Mouse (Mus musculus) CD4-positive naive resting alpha-beta T cell, adult 76 days (primary cell): ENCODE results near the gene Ctsz. TPM values are rescaled to one million over a fixed set of nuclear protein-coding genes. Genes with fewer than 3 reads are reported as not detected.

Source experiments
- total RNA-seq: library from RNA; stranded (reverse); gene quantifications from one replicate; pipeline ENCODE4 v1.2.4, GENCODE M21; 2023

The Ctsz gene
- total RNA-seq: 41.2 TPM

DNA sequence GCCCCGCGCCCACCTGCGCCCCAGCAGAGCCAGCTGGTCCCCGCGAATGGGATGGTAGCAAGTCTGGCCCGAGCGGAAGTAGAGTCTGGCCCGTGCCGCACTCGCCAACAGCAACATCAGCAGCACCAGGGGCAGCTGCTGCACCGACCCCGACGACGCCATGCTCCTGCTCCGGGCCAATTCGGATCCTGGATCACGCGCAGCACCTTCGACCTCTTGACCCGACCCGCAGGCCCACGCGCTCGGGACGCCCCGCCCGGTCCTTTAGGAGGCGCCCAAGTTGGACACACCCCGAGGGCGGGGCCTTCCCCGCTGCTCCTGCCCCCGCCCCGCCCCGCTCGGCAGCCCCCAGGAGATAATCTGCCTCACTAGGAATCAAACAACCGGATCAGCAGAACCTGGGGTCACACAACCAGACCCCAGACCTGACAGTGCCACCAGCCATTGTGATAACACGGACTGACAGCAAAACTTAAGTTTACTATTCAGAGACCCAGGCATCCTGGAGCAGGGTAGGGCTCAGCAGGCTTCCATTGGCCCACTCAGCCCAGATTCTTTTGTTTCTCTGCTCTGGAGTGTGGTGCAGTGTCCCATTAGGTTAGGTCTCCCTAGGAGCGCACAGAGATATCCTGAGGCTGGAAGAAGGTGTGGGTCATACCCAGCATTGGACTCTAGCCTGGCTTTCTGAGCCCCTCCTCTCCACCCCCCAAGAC, at the start of gene Ctsz:
TSS of gene Ctsz (minus strand) at position 303 of the 713 bp plus-strand sequence.

DNA sequence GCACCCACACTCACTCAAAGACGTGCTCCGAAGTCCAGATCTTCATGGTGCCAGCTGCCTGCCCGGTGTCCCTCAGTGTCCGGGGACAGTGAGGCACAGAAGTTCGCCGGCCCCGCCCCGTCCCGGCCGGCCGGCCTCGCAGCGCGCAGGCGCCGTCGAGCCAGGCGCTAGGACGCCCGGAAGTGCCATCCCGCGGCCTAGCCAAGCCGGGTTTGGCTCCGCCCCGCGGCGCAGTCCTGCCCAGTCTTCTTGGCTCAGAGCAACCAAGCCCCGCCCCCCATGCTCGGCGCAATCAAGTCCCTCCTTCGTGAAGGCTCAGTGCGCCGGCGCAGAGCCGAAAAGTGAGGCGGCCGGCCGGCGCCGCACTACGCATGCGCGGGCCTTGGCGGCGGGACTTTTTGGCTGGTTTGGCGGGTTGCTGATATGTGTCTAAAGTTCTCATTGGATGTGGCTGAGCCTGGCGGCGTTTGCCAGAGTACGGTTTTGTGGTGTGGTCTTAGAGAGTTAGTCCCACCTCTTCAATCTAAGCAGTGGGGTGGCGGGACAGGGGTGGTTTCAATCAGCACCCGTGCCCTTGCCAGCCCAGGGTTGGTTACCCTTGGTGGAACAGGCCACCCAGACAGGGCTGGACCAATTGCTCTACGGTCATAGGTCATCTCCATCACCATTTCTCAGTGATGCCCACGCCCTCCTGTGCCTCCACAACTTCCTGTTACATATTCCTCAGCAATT, 34.1 kb upstream of the Ctsz start, which contains the start of gene Prelid3b:
TSS of gene Prelid3b (minus strand) at position 264 of the 732 bp plus-strand sequence.

DNA sequence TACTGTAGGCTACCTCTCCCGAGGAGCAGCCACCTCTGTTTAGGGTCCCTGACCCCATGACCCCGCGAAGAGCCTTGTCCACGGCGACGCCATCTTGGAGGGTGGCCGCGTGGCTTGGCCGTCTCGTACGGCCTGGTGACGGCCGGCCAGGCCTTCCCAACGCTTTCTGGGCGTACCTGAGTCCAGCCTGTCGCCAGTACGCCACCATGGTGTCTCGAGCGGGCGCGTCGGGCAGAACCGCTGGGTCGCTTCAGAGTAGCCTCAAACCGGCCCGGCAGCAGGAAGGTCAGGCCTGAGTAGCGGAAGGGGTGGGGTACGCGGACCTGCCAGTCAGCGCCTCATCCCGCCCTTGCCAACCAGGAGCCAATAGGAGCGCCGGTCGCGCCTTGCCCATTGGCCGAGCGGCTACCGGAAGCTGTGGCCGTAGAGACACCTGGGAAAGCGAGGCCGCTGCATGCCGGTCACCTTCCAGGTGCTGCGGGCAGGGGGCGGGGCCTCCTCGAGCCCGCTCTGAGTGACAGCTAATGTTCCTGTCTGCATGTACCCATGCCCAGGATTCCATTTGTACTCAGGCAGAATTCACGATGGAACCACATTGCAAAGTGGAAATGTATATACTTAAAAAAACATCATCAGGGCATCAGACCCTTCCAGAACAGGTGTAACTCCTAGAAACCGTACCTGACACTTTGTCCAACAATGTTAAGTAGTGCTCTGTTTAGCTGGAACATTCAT, 25.1 kb upstream of the Ctsz start, which contains the start of gene Atp5e:
TSS of gene Atp5e (minus strand) at position 317 of the 735 bp plus-strand sequence.

DNA sequence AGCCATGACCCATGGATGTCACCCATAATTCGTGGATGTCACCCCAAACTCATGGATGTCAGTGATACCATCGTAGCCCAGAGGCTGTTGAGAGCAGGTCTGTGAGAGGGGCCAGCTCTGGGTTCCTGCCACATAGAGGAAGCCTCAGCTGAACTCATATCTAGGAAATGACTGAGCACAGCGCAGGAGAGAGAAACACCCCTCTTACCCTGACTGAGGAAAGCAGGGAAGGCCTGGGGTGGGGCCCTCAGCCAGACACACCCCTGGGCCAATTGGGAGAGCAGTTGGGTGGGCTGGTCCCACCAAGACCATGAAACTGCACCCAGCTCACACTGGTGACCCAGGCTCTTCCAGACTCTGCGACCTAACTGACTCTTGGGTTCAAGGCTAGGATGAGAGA, 11.5 kb upstream of the Ctsz start, which contains the start of gene Tubb1:
TSS of gene Tubb1 (plus strand) at position 343 of the 400 bp plus-strand sequence.

GRCm38 (mm10) chr2:174415731-174416310, 23.0 kb downstream of the Ctsz start, which contains the start of gene Nelfcd:
Gene Nelfcd, plus strand, starts transcription at chr2:174415804.

Other genes with a start within 250 kb of the Ctsz start
- gene Gnas, start 154.7 kb downstream of the Ctsz start, total RNA-seq: 374 TPM
- 0.50 TPM for gene Gm20721, start 92.3 kb downstream of the Ctsz start, total RNA-seq
- gene Nelfcd, start 23.2 kb downstream of the Ctsz start, total RNA-seq: 34.5 TPM
- gene Tubb1, start 11.7 kb upstream of the Ctsz start, total RNA-seq: 1.8 TPM
- gene Atp5e, start 25.1 kb upstream of the Ctsz start, total RNA-seq: 205 TPM
- 50.3 TPM for gene Prelid3b, start 34.0 kb upstream of the Ctsz start, total RNA-seq
- 41.8 TPM for gene Zfp831, start 204.5 kb upstream of the Ctsz start, total RNA-seq